Mouse (Mus musculus) olfactory bulb, adult 2 months (tissue): ENCODE measurements at regions not wholly inside any gene's neighbourhood (a gene's known extent, or its start where the extent isn't known, plus 50 kb on each side); places are given as distances from the start of the nearest gene placed in this dataset.

Experiments
- H3K27ac ChIP-seq: fragments of 200-500 bp; 2 replicates; pipeline ENCODE4 v1.5.1; 2012; ENCODE audit warnings: low read depth, low read length; ENCODE audit not compliant: insufficient read depth
- H3K4me1 ChIP-seq: fragments of 200-500 bp; 2 replicates; pipeline ENCODE4 v1.6.1; 2012; ENCODE audit warnings: low read length; ENCODE audit not compliant: control insufficient read depth, insufficient read depth
- H3K4me3 ChIP-seq: fragments of 200-500 bp; 2 replicates; pipeline ENCODE4 v1.5.1; 2012; ENCODE audit warnings: mild to moderate bottlenecking, low read depth, low read length, moderate library complexity; ENCODE audit not compliant: insufficient read depth
- CTCF ChIP-seq: fragments of 200-500 bp; IDR thresholded peaks from 2 replicates; pipeline ENCODE4 v1.5.1; 2012; ENCODE audit warnings: low read depth, mild to moderate bottlenecking, low read length, moderate library complexity; ENCODE audit not compliant: insufficient read depth
- POLR2A ChIP-seq: fragments of 200-500 bp; IDR thresholded peaks from 2 replicates; pipeline ENCODE4 v1.6.1; 2012; ENCODE audit warnings: mild to moderate bottlenecking, low read depth, low read length, moderate library complexity; ENCODE audit not compliant: insufficient read depth
- WGBS: fragments of 180-500 bp; shearing (Covaris S2); methylation state at CpG from one replicate; pipeline ENCODE4 v1.1.7; 2018; 5-methylcytosine and 5-hydroxymethylcytosine counted together

GRCm38 (mm10) chr15:51073678-51074077 is 2811.0 kb upstream of the Gm7489 start:
- TF ChIP-seq CTCF (no peak), POLR2A (no peak)
- H3K4me1 ChIP-seq, result no peaks in the 10 kb centered on the region
- no peak overlapping the region for H3K27ac ChIP-seq
- no peak overlapping the region for H3K4me3 ChIP-seq
- WGBS, result 83% methylated on average over 6 of the region's 6 CpGs

GRCm38 (mm10) chr15:51074196-51074595 is 2810.5 kb upstream of the Gm7489 start:
- Histone ChIP-seq H3K4me3 (no peak overlapping the region), H3K4me1 (no peaks in the 10 kb centered on the region), H3K27ac (no peak overlapping the region)
- WGBS, result 94% methylated on average over 7 of the region's 7 CpGs
- TF ChIP-seq POLR2A (no peak), CTCF (no peak)

- TF ChIP-seq CTCF (no peak), POLR2A (no peak)
- Histone ChIP-seq H3K4me1 (no peaks in the 10 kb centered on the region), H3K27ac (no peak overlapping the region), H3K4me3 (no peak overlapping the region)
- 52% methylated on average over 12 of the region's 12 CpGs for WGBS
These were observed 2800.9 kb upstream of the Gm7489 start for GRCm38 (mm10) chr15:51083677-51084322.

GRCm38 (mm10) chr15:51092936-51093335 is 2791.8 kb upstream of the Gm7489 start:
- Histone ChIP-seq H3K27ac (no peak overlapping the region), H3K4me3 (no peak overlapping the region), H3K4me1 (no peaks in the 10 kb centered on the region)
- no peak for TF ChIP-seq CTCF
- TF ChIP-seq POLR2A, result no peak
- 89% methylated on average over 7 of the region's 7 CpGs for WGBS

- 48% methylated on average over 7 of the region's 7 CpGs for WGBS
- H3K4me1 ChIP-seq, result peaks cover 2% of the 10 kb centered on the region; the same call in 1 of the 2 replicates
- TF ChIP-seq POLR2A (no peak), CTCF (no peak)
- H3K27ac ChIP-seq, result no peak overlapping the region
- no peak overlapping the region for H3K4me3 ChIP-seq
These were observed 2780.8 kb upstream of the Gm7489 start for GRCm38 (mm10) chr15:51103948-51104347.

GRCm38 (mm10) chr15:51104362-51104761 is 2780.3 kb upstream of the Gm7489 start:
- TF ChIP-seq POLR2A (no peak), CTCF (no peak)
- no peak overlapping the region for H3K27ac ChIP-seq
- peaks cover 2% of the 10 kb centered on the region; the same call in 1 of the 2 replicates for H3K4me1 ChIP-seq
- WGBS, result 18% methylated on average over 10 of the region's 10 CpGs
- no peak overlapping the region for H3K4me3 ChIP-seq

- Histone ChIP-seq H3K4me1 (peaks cover 2% of the 10 kb centered on the region; the same call in 1 of the 2 replicates), H3K4me3 (no peak overlapping the region), H3K27ac (no peak overlapping the region)
- WGBS, result 72% methylated on average over 5 of the region's 5 CpGs
- TF ChIP-seq CTCF (no peak), POLR2A (no peak)
These were observed 2779.9 kb upstream of the Gm7489 start for GRCm38 (mm10) chr15:51104796-51105195.

- no peak overlapping the region for H3K27ac ChIP-seq
- TF ChIP-seq POLR2A, result no peak
- no peak for TF ChIP-seq CTCF
- peaks cover 2% of the 10 kb centered on the region; the same call in 1 of the 2 replicates for H3K4me1 ChIP-seq
- H3K4me3 ChIP-seq, result no peak overlapping the region
- 75% methylated on average over 17 of the region's 17 CpGs for WGBS
These were observed 2779.2 kb upstream of the Gm7489 start for GRCm38 (mm10) chr15:51105359-51106008.

- TF ChIP-seq CTCF, result no peak
- no peak for TF ChIP-seq POLR2A
- no peak overlapping the region for H3K27ac ChIP-seq
- H3K4me3 ChIP-seq, result no peak overlapping the region
- 89% methylated on average over 3 of the region's 3 CpGs for WGBS
- no peaks in the 10 kb centered on the region for H3K4me1 ChIP-seq
These were observed 2774.5 kb upstream of the Gm7489 start for GRCm38 (mm10) chr15:51110186-51110585.

- TF ChIP-seq CTCF (no peak), POLR2A (no peak)
These were observed 2758.8 kb upstream of the Gm7489 start for GRCm38 (mm10) chr15:51125896-51126295.

More at GRCm38 (mm10) chr15:51125896-51126295, 2758.8 kb upstream of the Gm7489 start:
- no peak overlapping the region for H3K27ac ChIP-seq
- H3K4me1 ChIP-seq, result no peaks in the 10 kb centered on the region
- H3K4me3 ChIP-seq, result no peak overlapping the region
- 69% methylated on average over 2 of the region's 2 CpGs for WGBS
